ENCODE assay signal across 10 mouse cellular contexts in the genomic region with DNA sequence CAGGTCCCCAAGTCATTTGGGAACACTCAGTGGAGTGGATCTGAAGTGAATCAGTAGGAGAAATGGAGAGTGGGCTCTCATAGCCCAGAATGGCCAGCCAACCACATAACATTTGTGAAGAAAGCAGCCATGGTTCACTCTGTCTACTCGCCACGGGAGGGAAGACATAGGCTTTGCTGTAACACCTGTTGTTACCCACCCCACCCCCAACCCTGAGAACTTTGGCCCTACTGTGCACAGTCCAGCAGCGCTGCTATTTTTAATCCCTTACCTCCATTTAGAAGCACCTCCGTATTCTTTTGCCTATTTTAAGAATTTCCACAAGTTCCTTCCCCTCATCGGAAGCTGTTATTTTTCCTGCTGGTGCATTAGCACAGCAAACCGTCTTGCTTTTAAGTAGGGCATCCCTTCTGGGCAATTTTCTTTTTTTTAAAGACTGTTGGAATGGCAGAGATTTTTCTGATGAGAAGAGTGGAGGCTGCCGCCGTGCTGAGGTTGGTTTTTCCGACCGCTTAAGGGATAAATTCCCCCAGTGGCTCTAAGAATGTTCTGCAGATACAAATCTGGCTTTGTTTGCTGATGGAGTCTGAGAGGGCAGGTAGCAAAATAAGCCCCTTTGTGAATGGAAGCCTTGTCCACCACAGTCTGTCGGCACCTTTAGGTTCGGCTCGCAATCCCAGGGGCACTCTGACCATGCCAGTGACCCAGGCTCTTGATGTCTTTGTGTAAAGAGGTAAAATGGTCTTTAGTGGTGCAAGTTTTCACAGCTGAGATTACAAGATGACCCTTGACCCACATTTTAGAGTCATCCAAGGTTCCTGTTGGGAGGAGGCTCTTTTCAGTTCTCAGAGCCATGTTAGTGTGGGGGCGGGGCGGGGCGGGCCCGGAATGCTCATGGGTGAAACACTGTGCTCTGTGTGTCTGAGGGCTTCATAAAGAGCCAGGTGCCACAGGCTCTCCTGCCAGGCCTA. TPM values are rescaled to one million over a fixed set of nuclear protein-coding genes. Genes with fewer than 3 reads are reported as not detected.
DNase-seq lines count a peak whose midpoint lies in the region; ATAC-seq and TF ChIP-seq lines count a peak whose summit lies in the region.
"Had no signal": no experiment of that assay in that cellular context is flagged by ENCODE, and none has a peak within 500 bp of the region (broad histone marks: within the 10 kb centered on the region; RNA-seq: fewer than 3 reads in every experiment).

No protein-coding gene starts in this region.

- H3K4me1 ChIP-seq in lung, embryonic 14.5 days (ENCODE audit: insufficient read depth), result peaks cover 12% of the 10 kb centered on the region
- no peaks in the 10 kb centered on the region for H3K4me1 ChIP-seq in intestine, postnatal 0 days (replicated peaks; ENCODE audit: control insufficient read depth, insufficient read depth, low read length)
- H3K4me1 ChIP-seq in neural tube, embryonic 13.5 days (replicated peaks), result peaks cover 26% of the 10 kb centered on the region
- peaks cover 2% of the 10 kb centered on the region; the same call in 1 of the 2 replicates for H3K4me1 ChIP-seq in forebrain, embryonic 15.5 days
- H3K4me1 ChIP-seq: megakaryocyte, embryonic 14.5 days had no signal

- no peak for ATAC-seq in lung, embryonic 14.5 days (ENCODE audit: insufficient read depth)
- ATAC-seq in intestine, postnatal 0 days, result peak; percentile 55; the same call in 1 of the 2 replicates
- ATAC-seq in neural tube, embryonic 13.5 days (ENCODE audit: low read depth), result no peak
- no peak for ATAC-seq in forebrain, embryonic 15.5 days (replicated peaks)

- 56% methylated on average over 17 of the region's 17 CpGs for WGBS in lung, embryonic 14.5 days
- 49% methylated on average over 17 of the region's 17 CpGs for whole genome bisulfite sequencing in intestine, postnatal 0 days
- WGBS in neural tube, embryonic 13.5 days, result 60% methylated on average over 17 of the region's 17 CpGs
- 49% methylated on average over 17 of the region's 17 CpGs for WGBS in forebrain, embryonic 15.5 days

- H3K27me3 ChIP-seq in lung, embryonic 14.5 days (ENCODE audit: insufficient read depth, low read length), result no peaks in the 10 kb centered on the region
- H3K27me3 ChIP-seq in intestine, postnatal 0 days (replicated peaks; ENCODE audit: control insufficient read depth, insufficient read depth, low read length), result no peaks in the 10 kb centered on the region
- H3K27me3 ChIP-seq in neural tube, embryonic 13.5 days, result no peaks in the 10 kb centered on the region
- H3K27me3 ChIP-seq in forebrain, embryonic 15.5 days, result no peaks in the 10 kb centered on the region
- H3K27me3 ChIP-seq: heart, embryonic 15.5 days had no signal

- 0 out of 2 replicates have a peak overlapping the region, but pooled peaks have one; percentile 13 for H3K4me2 ChIP-seq in lung, embryonic 14.5 days
- H3K4me2 ChIP-seq in intestine, postnatal 0 days (replicated peaks; ENCODE audit: low read depth), result no peak overlapping the region
- no peak overlapping the region for H3K4me2 ChIP-seq in neural tube, embryonic 13.5 days
- H3K4me2 ChIP-seq in forebrain, embryonic 15.5 days (replicated peaks), result no peak overlapping the region
- H3K4me2 ChIP-seq: heart, embryonic 15.5 days had no signal

- no peak overlapping the region for H3K4me3 ChIP-seq in lung, embryonic 14.5 days (ENCODE audit: low read depth, low read length)
- H3K4me3 ChIP-seq in intestine, postnatal 0 days (ENCODE audit: low read depth, low read length), result no peak overlapping the region
- no peak overlapping the region for H3K4me3 ChIP-seq in neural tube, embryonic 13.5 days
- H3K4me3 ChIP-seq in forebrain, embryonic 15.5 days, result no peak overlapping the region
- H3K4me3 ChIP-seq: heart, embryonic 15.5 days; megakaryocyte, embryonic 14.5 days had no signal

- H3K36me3 ChIP-seq in lung, embryonic 14.5 days (ENCODE audit: insufficient read depth), result peaks cover 6% of the 10 kb centered on the region; the same call in 1 of the 2 replicates
- H3K36me3 ChIP-seq in intestine, postnatal 0 days (ENCODE audit: control insufficient read depth, insufficient read depth), result no peaks in the 10 kb centered on the region; the same call in 1 of the 2 replicates
- H3K36me3 ChIP-seq in neural tube, embryonic 13.5 days, result no peaks in the 10 kb centered on the region
- H3K36me3 ChIP-seq in forebrain, embryonic 15.5 days, result no peaks in the 10 kb centered on the region
- H3K36me3 ChIP-seq: heart, embryonic 15.5 days had no signal

- DNase-seq in adrenal gland, postnatal 10 days, result peak; percentile 47
- DNase-seq in adrenal gland, adult 8-10 months, result no peak
- peak; percentile 34 for DNase-seq in lung, embryonic 14.5 days
- DNase-seq in lung, postnatal 10 days, result no peak
- no peak for DNase-seq in natural killer cell, adult 2 months (ENCODE audit: low spot score in 2 of 2)

- peak overlapping the region; percentile 44; the same call in 1 of the 2 replicates for H3K27ac ChIP-seq in lung, embryonic 14.5 days (ENCODE audit: low read depth)
- no peak overlapping the region for H3K27ac ChIP-seq in intestine, postnatal 0 days (ENCODE audit: low read depth, low read length)
- H3K27ac ChIP-seq in neural tube, embryonic 13.5 days (replicated peaks), result peak overlapping the region; percentile 28; the same call in 1 of the 2 replicates
- no peak overlapping the region for H3K27ac ChIP-seq in forebrain, embryonic 15.5 days (replicated peaks)
- H3K27ac ChIP-seq: heart, embryonic 15.5 days had no signal

- TF ChIP-seq CTCF in lung, embryonic 14.5 days (IDR thresholded peaks at IDR 0.05; ENCODE audit: low read depth), result no peak
- no peak for TF ChIP-seq CTCF in intestine, postnatal 0 days (IDR thresholded peaks at IDR 0.05; ENCODE audit: low read depth)

- H3K9me3 ChIP-seq in lung, embryonic 14.5 days (ENCODE audit: low read depth, low read length), result no peaks in the 10 kb centered on the region; the same call in 1 of the 2 replicates
- H3K9me3 ChIP-seq in intestine, postnatal 0 days (ENCODE audit: control insufficient read depth), result no peaks in the 10 kb centered on the region
- no peaks in the 10 kb centered on the region for H3K9me3 ChIP-seq in neural tube, embryonic 13.5 days
- no peaks in the 10 kb centered on the region for H3K9me3 ChIP-seq in forebrain, embryonic 15.5 days
- H3K9me3 ChIP-seq: heart, embryonic 15.5 days had no signal

- no peak overlapping the region for H3K9ac ChIP-seq in lung, embryonic 14.5 days
- H3K9ac ChIP-seq in intestine, postnatal 0 days (ENCODE audit: low read depth, low read length), result no peak overlapping the region
- H3K9ac ChIP-seq in neural tube, embryonic 13.5 days, result no peak overlapping the region
- no peak overlapping the region for H3K9ac ChIP-seq in forebrain, embryonic 15.5 days (replicated peaks)
- H3K9ac ChIP-seq: heart, embryonic 15.5 days had no signal

RNA-seq across cellular contexts. Expression of a gene that starts 8.7 kb away (rescaled TPM):
- total RNA-seq in adrenal gland, postnatal 10 days (2021), result 100 to 1,000 TPM; 277 to 282 TPM
- total RNA-seq in adrenal gland, adult 8-10 months (2022), result 100 to 1,000 TPM in 3 of 4 experiments, 10 to 100 TPM in 1; 99.2 to 165 (median 135) TPM
- polyA plus RNA-seq in lung, embryonic 14.5 days (2014; fragmentation: Nextera tagmentation; extraction: Ambion mirVana), result 71.5 and 72.4 TPM in 2 replicates
- 65.4 and 78.2 TPM in 2 replicates for polyA plus RNA-seq in intestine, postnatal 0 days (2015; fragmentation: Nextera tagmentation; extraction: Ambion mirVana)
- 30.9 and 32.0 TPM in 2 replicates for polyA plus RNA-seq in neural tube, embryonic 13.5 days (2015; fragmentation: Nextera tagmentation; extraction: Ambion mirVana)
- polyA plus RNA-seq in forebrain, embryonic 15.5 days (2015; fragmentation: Nextera tagmentation; extraction: Ambion mirVana), result 24.9 and 25.0 TPM in 2 replicates

Comparison
In these comparisons a context has a peak if more than half of its experiments do, and no peak if none do; other contexts are left out.
1. DNase-seq: peak in adrenal gland, postnatal 10 days (single experiment) and lung, embryonic 14.5 days (single experiment); none in adrenal gland, adult 8-10 months (single experiment), lung, postnatal 10 days (single experiment) and natural killer cell, adult 2 months (0 of 2).
2. H3K27ac ChIP-seq: peak in lung, embryonic 14.5 days (single experiment) and neural tube, embryonic 13.5 days (single experiment); none in intestine, postnatal 0 days (single experiment) and forebrain, embryonic 15.5 days (single experiment).